Mouse (Mus musculus) lung, embryonic 15.5 days (tissue): Measurements from ENCODE around the gene Wasf2. TPM values are rescaled to one million over a fixed set of nuclear protein-coding genes. Genes with fewer than 3 reads are reported as not detected.

Experiments used
- ATAC-seq: fragments of 200-750 bp; cut with Nextera tagmentation; 2 replicates; pipeline ENCODE4 v1.8.0; 2017; ENCODE audit warnings: moderate number of reproducible peaks, borderline replicate concordance; ENCODE audit not compliant: low FRiP score, low TSS enrichment; ENCODE audit errors: extremely low read depth
- H3K27ac ChIP-seq: fragments of 300-500 bp; sonication (generic); 2 replicates; pipeline ENCODE4 v1.5.1; 2015; ENCODE audit warnings: moderate library complexity, mild to moderate bottlenecking, inconsistent platforms
- H3K27me3 ChIP-seq: fragments of 300-500 bp; sonication (generic); 2 replicates; pipeline ENCODE4 v1.6.1; 2015; ENCODE audit warnings: inconsistent platforms
- H3K36me3 ChIP-seq: fragments of 300-500 bp; sonication (generic); 2 replicates; pipeline ENCODE4 v1.6.1; 2015; ENCODE audit warnings: inconsistent platforms
- H3K4me1 ChIP-seq: fragments of 300-500 bp; sonication (generic); 2 replicates; pipeline ENCODE4 v1.6.1; 2015; ENCODE audit warnings: inconsistent platforms
- H3K4me2 ChIP-seq: fragments of 300-500 bp; sonication (generic); 2 replicates; pipeline ENCODE4 v1.6.1; 2015; ENCODE audit warnings: inconsistent platforms, mild to moderate bottlenecking, moderate library complexity
- H3K4me3 ChIP-seq: fragments of 300-500 bp; sonication (generic); 2 replicates; pipeline ENCODE4 v1.5.1; 2015; ENCODE audit warnings: mild to moderate bottlenecking, inconsistent platforms
- H3K9ac ChIP-seq: fragments of 300-500 bp; sonication (generic); 2 replicates; pipeline ENCODE4 v1.6.1; 2015; ENCODE audit warnings: inconsistent platforms
- H3K9me3 ChIP-seq: fragments of 300-500 bp; sonication (generic); 2 replicates; pipeline ENCODE4 v1.6.1; 2016; ENCODE audit warnings: inconsistent platforms
- WGBS: fragments of 180-500 bp; shearing (Covaris S2); methylation state at CpG from one replicate; pipeline ENCODE4 v1.1.7; 2015; 5-methylcytosine and 5-hydroxymethylcytosine counted together
- microRNA-seq: library from miRNA; unstranded; fragments of <30 nt; microRNA quantifications from one replicate; pipeline ENCODE4, GENCODE M21; 2016
- polyA plus RNA-seq: library from polyadenylated mRNA; unstranded; fragments of >200 nt; fragmentation: Nextera tagmentation; extraction: Ambion mirVana; gene quantifications from 2 replicates; pipeline ENCODE4 v1.2.1, GENCODE M21; 2015

Wasf2 gene
- polyA plus RNA-seq, 1 experiment from 2014 or later = 120 TPM

- no peak overlapping the region for H3K4me2 ChIP-seq
- H3K9ac ChIP-seq = no peak overlapping the region
- peaks cover 14% of the 10 kb centered on the region for H3K4me1 ChIP-seq
- 58% methylated on average over 13 of the region's 13 CpGs for WGBS
- ATAC-seq = no peak
- no peaks in the 10 kb centered on the region for H3K9me3 ChIP-seq
- no peak overlapping the region for H3K4me3 ChIP-seq
- H3K27me3 ChIP-seq = peaks cover 83% of the 10 kb centered on the region
- H3K36me3 ChIP-seq = no peaks in the 10 kb centered on the region
- H3K27ac ChIP-seq = no peak overlapping the region
Measured at GRCm38 (mm10) chr4:133247806-133248449, 117.6 kb downstream of the Wasf2 start.

Small RNAs within 50 kb of the gene (microRNA-seq; reads per million reads assigned to microRNA genes)
- 1.3 reads per million for gene Mir7017

Other genes with a start within 250 kb of the Wasf2 start
- 62.2 and 64.0 TPM in 2 replicates for gene Stx12, start 246.0 kb upstream of the Wasf2 start, polyA plus RNA-seq
- gene Fam76a, start 207.9 kb upstream of the Wasf2 start, polyA plus RNA-seq = 43.0 and 45.8 TPM in 2 replicates
- gene Fgr, start 156.4 kb upstream of the Wasf2 start, polyA plus RNA-seq = 0.69 and 0.74 TPM in 2 replicates
- 8.5 and 10.5 TPM in 2 replicates for gene Ahdc1, start 119.2 kb upstream of the Wasf2 start, polyA plus RNA-seq
- 8.2 and 8.5 TPM in 2 replicates for gene Cd164l2, start 81.6 kb downstream of the Wasf2 start, polyA plus RNA-seq
- 0.10 TPM in 1 of 2 replicates, not detected in the other for gene Gpr3, start 82.0 kb downstream of the Wasf2 start, polyA plus RNA-seq
- 3.0 and 3.1 TPM in 2 replicates for gene Map3k6, start 110.3 kb downstream of the Wasf2 start, polyA plus RNA-seq
- gene Sytl1, start 132.6 kb downstream of the Wasf2 start, polyA plus RNA-seq = 1.1 and 2.1 TPM in 2 replicates
- gene Tmem222, start 147.3 kb downstream of the Wasf2 start, polyA plus RNA-seq = 79.8 and 81.9 TPM in 2 replicates
- 10.8 and 11.2 TPM in 2 replicates for gene Wdtc1, start 223.0 kb downstream of the Wasf2 start, polyA plus RNA-seq
- gene Slc9a1, start 239.2 kb downstream of the Wasf2 start, polyA plus RNA-seq = 7.6 and 8.3 TPM in 2 replicates